Mouse (Mus musculus) heart, postnatal 0 days (tissue): ENCODE results near the gene Pdxp. TPM values are rescaled to one million over a fixed set of nuclear protein-coding genes. Genes with fewer than 3 reads are reported as not detected.

Source experiments
- ATAC-seq: fragments of 200-750 bp; cut with Nextera tagmentation; 2 replicates; pipeline ENCODE4 v1.8.0; 2017; ENCODE audit warnings: low read depth, moderate number of reproducible peaks, moderate library complexity; ENCODE audit not compliant: insufficient read depth
- DNase-seq: peaks from one replicate; pipeline ENCODE4 v3.0.0-alpha.2; 2016; ENCODE audit warnings: low spot score
- H3K27ac ChIP-seq: fragments of 300-500 bp; sonication (generic); 2 replicates; pipeline ENCODE4 v1.5.1; 2014; ENCODE audit warnings: low read depth, mild to moderate bottlenecking
- H3K27me3 ChIP-seq: fragments of 300-500 bp; sonication (generic); 2 replicates; pipeline ENCODE4 v1.6.1; 2014; ENCODE audit warnings: low read length, mixed read lengths; ENCODE audit not compliant: control insufficient read depth, insufficient read depth
- H3K36me3 ChIP-seq: fragments of 300-500 bp; sonication (generic); replicated peaks from 2 replicates; pipeline ENCODE4 v1.6.1; 2014; ENCODE audit warnings: low read length, mixed read lengths; ENCODE audit not compliant: control insufficient read depth, insufficient read depth
- H3K4me1 ChIP-seq: fragments of 300-500 bp; sonication (generic); 2 replicates; pipeline ENCODE4 v1.6.1; 2014; ENCODE audit warnings: antibody characterized with exemption; ENCODE audit not compliant: control insufficient read depth, insufficient read depth
- H3K4me2 ChIP-seq: fragments of 300-500 bp; sonication (generic); 2 replicates; pipeline ENCODE4 v1.6.1; 2014; ENCODE audit warnings: low read depth, mild to moderate bottlenecking, low read length, moderate library complexity
- H3K4me3 ChIP-seq: fragments of 300-500 bp; sonication (generic); 2 replicates; pipeline ENCODE4 v1.5.1; 2014; ENCODE audit warnings: low read depth, low read length
- H3K9ac ChIP-seq: fragments of 300-500 bp; sonication (generic); replicated peaks from 2 replicates; pipeline ENCODE4 v1.6.1; 2014; ENCODE audit warnings: low read depth, low read length, mixed read lengths
- H3K9me3 ChIP-seq: fragments of 300-500 bp; sonication (generic); replicated peaks from 2 replicates; pipeline ENCODE4 v1.6.1; 2016; ENCODE audit warnings: low read length; ENCODE audit not compliant: control insufficient read depth
- CTCF ChIP-seq: IDR thresholded peaks from 2 replicates; pipeline ENCODE4 v1.5.1; 2016; ENCODE audit warnings: antibody characterized with exemption, control low read depth, low read depth
- EP300 ChIP-seq: IDR thresholded peaks from 2 replicates; pipeline ENCODE4 v1.6.1; 2016; ENCODE audit warnings: antibody characterized with exemption, low read depth
- WGBS: fragments of 180-500 bp; shearing (Covaris S2); extraction: QIAGEN DNeasy Blood & Tissue Kit; methylation state at CpG from one replicate; pipeline ENCODE4 v1.1.7; 2014; 5-methylcytosine and 5-hydroxymethylcytosine counted together
- polyA plus RNA-seq: library from polyadenylated mRNA; unstranded; fragments of >200 nt; fragmentation: Nextera tagmentation; extraction: Ambion mirVana; gene quantifications from 2 replicates; pipeline ENCODE4 v1.2.1, GENCODE M21; 2015
- total RNA-seq: library from RNA; depleted of rRNA; stranded (reverse); fragments of >200 nt; gene quantifications from 2 replicates; pipeline ENCODE4 v1.2.3, GENCODE M21; 2014; ENCODE audit warnings: low replicate concordance

The Pdxp gene
- total and polyA plus RNA-seq, 2 experiments from 2014 or later, result 7.7 to 25.8 TPM

DNA sequence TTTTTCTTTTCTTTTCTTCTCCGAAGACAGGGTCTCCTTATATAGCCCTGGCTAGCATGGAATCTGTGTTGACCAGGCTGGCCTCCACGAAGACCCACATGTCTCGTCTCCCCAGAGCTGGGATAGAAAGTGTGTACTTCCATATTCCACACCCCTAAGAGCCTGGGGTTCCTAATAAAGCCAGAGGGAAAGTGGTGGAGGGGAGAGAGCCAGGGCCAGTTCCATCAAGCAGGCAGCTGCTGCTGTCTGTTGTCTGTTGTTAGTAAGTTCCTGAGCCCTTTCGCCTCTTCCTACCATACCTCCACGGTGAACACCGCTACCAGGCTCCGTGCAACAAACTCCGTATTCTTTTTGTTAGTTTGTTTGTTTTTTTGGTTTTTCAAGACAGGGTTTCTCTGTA lies 14.8 kb downstream of the Pdxp start:
- H3K4me1 ChIP-seq, result peaks cover 26% of the 10 kb centered on the region
- H3K27ac ChIP-seq, result peak overlapping the region; percentile 22; the same call in 1 of the 2 replicates
- ATAC-seq (no peak), DNase-seq (no peak)
- WGBS, result 58% methylated on average over 7 of the region's 8 CpGs
- H3K36me3 ChIP-seq, result peaks cover 5% of the 10 kb centered on the region; the same call in 1 of the 2 replicates
- H3K4me3 ChIP-seq, result peak overlapping the region; percentile 45
- peak overlapping the region; percentile 76 for H3K4me2 ChIP-seq
- TF ChIP-seq EP300, result no peak
- no peak for TF ChIP-seq CTCF
- H3K27me3 ChIP-seq, result no peaks in the 10 kb centered on the region
- 0 out of 2 replicates have a peak overlapping the region, but pooled peaks have one; percentile 44 for H3K9ac ChIP-seq
- no peaks in the 10 kb centered on the region for H3K9me3 ChIP-seq

DNA sequence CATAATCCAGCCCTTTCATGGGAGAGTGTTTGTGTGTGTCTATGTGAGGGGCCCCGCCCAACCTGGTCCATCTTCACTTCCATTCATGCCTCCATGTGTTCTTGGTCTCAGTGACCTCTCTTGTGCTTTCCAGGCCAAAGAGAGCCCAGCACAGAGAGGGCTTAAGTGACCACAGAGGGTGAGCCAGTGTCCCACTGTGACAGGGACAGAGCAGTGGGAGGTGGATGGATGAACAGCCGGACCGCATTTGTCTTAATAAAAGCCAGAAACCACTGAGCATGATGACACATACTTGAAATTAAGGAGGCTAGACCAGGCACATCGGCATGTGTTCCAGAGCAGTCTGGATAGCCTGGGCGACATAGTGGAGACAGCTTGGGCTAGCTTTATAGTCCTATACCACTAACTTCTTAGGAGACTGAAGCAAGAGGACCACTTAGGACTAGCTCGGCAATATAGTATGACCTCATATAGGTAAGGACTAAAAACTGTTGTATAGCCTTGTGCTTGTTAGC lies 16.5 kb downstream of the Pdxp start:
- Histone ChIP-seq H3K4me2 (no peak overlapping the region), H3K4me1 (peaks cover 22% of the 10 kb centered on the region), H3K9me3 (no peaks in the 10 kb centered on the region), H3K27ac (no peak overlapping the region), H3K36me3 (peaks cover 5% of the 10 kb centered on the region; the same call in 1 of the 2 replicates), H3K9ac (no peak overlapping the region), H3K27me3 (no peaks in the 10 kb centered on the region), H3K4me3 (no peak overlapping the region)
- DNase-seq (no peak), ATAC-seq (no peak)
- TF ChIP-seq EP300, result no peak
- no peak for TF ChIP-seq CTCF
- WGBS, result 86% methylated on average over 6 of the region's 6 CpGs

DNA sequence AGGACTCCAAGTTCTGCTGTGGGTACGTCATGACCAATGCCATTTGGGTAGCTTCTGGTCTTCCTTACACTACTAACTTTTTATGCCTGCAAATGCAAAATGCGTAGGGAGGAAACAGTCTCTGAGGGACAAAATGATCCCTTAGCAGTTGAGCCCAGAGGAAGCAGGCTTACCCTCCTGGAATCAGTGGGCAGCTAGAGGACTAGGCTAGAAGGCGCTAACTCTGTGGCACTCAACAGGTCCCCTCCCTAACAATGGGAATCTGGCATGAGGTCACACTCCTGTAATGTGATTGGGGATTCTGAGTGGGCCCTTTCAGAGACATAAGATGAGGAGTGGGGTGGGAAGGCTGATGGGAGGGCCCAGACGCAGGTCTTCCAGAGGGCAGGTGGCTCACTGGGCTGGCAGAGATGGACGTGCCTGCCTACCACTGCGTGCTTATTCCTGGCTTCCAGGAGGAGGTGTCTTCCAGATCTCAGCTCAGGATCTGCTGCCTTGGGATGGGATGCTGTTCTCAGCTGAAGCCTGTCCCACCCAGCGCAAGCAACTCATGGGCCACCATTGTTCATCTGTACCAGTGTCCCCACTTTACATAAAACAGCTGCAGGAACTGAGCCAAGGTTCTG lies 17.2 kb downstream of the Pdxp start:
- Histone ChIP-seq H3K27me3 (no peaks in the 10 kb centered on the region), H3K4me2 (no peak overlapping the region), H3K9me3 (no peaks in the 10 kb centered on the region), H3K9ac (no peak overlapping the region), H3K4me3 (no peak overlapping the region), H3K4me1 (peaks cover 21% of the 10 kb centered on the region), H3K36me3 (peaks cover 5% of the 10 kb centered on the region; the same call in 1 of the 2 replicates), H3K27ac (no peak overlapping the region)
- TF ChIP-seq EP300 (no peak), CTCF (no peak)
- DNase-seq, result no peak
- 73% methylated on average over 7 of the region's 7 CpGs for WGBS
- ATAC-seq, result no peak

DNA sequence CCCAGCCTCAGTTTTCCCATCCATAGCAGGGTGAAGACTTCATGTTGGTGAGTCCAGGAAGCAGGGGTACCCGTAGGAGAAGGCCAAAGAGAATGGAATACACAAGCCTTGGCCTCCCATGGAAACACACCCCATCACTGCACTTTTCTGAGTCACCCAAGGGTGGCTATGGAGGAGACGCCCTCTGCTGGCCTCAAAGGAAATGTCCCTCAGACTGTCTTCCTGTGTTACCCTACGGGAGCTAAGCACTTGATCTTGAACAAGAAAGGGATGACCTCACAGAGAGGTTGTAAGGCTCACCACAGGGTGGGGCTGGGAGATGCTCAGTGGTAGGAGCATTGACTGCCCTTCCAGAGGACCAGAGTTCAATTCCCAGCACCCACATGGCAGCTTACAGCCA lies 17.9 kb downstream of the Pdxp start:
- H3K4me1 ChIP-seq, result peaks cover 21% of the 10 kb centered on the region
- TF ChIP-seq EP300, result no peak
- TF ChIP-seq CTCF, result peak; percentile 80
- H3K9me3 ChIP-seq, result no peaks in the 10 kb centered on the region
- H3K9ac ChIP-seq, result no peak overlapping the region
- WGBS, result 11% methylated on average over 3 of the region's 3 CpGs
- H3K4me3 ChIP-seq, result no peak overlapping the region
- peak; percentile 49; the same call in 1 of the 2 replicates for ATAC-seq
- peaks cover 5% of the 10 kb centered on the region; the same call in 1 of the 2 replicates for H3K36me3 ChIP-seq
- no peak overlapping the region for H3K4me2 ChIP-seq
- H3K27ac ChIP-seq, result no peak overlapping the region
- DNase-seq, result peak; percentile 84
- H3K27me3 ChIP-seq, result no peaks in the 10 kb centered on the region

DNA sequence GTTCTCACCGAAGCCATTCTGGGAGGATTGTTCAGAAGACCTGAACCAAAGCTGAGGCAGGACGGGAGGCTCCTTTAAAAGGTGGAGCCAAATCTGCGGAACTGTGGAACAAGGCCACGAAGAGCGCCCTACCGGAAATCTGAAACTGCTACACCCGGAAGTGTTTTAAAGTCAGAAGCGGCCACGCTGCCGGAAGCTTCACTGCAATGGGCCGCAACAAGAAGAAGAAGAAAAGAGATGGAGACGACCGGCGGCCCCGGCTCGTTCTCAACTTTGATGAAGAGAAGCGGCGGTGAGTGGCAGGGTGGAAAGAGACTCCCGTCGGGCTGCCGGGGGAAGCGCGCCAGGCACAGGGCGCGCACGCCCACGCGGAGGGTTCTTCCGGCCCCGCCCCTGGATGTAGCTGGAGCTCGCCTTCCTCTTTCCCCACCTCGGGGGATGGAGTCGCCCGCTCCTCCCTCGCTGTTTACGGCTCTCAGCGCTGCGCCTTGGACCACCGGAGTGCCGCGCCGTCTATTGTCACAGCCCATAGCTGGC lies 21.1 kb downstream of the Pdxp start, which contains the start of gene Nol12:
TSS of gene Nol12 (plus strand) at position 150 of the 537 bp plus-strand sequence.
- under 1% methylated on average over 40 of the region's 42 CpGs for WGBS
- Histone ChIP-seq H3K4me3 (peak within 1 kb of the TSS; percentile 70), H3K27ac (peak within 1 kb of the TSS; percentile 31; the same call in 1 of the 2 replicates), H3K27me3 (no peaks in the 10 kb centered on the region), H3K9ac (peak within 1 kb of the TSS; percentile 45; the same call in 1 of the 2 replicates), H3K4me2 (peak within 1 kb of the TSS; percentile 61), H3K4me1 (peaks cover 7% of the 10 kb centered on the region; the same call in 1 of the 2 replicates), H3K9me3 (no peaks in the 10 kb centered on the region), H3K36me3 (peaks cover 32% of the 10 kb centered on the region)
- peak; percentile 82 for ATAC-seq
- no peak; the same call in 1 of the 2 replicates for TF ChIP-seq EP300
- no peak for TF ChIP-seq CTCF
- DNase-seq, result peak; percentile 90
